Mouse (Mus musculus) MEL (cell line): ENCODE measurements at regions not wholly inside any gene's neighbourhood (a gene's known extent, or its start where the extent isn't known, plus 50 kb on each side); places are given as distances from the start of the nearest gene placed in this dataset.

ENCODE experiments used
- CTCF ChIP-seq, 3 experiments: IDR thresholded peaks in 2 of 3; conservative IDR thresholded peaks in 1 of 3; 2 replicates each; pipeline ENCODE4 v1.5.1; 2011 to 2012; ENCODE audit warnings: low read length in 3 of 3, low read depth in 2 of 3, mild to moderate bottlenecking in 2 of 3, improper control_type of control experiment in 1 of 3, inconsistent platforms in 1 of 3, mixed read lengths in 1 of 3, moderate library complexity in 1 of 3; ENCODE audit not compliant: control insufficient read depth in 1 of 3, insufficient read depth in 1 of 3, poor library complexity in 1 of 3, severe bottlenecking in 1 of 3
- ELF1 ChIP-seq: IDR thresholded peaks from 2 replicates; pipeline ENCODE4 v1.6.1; 2014; ENCODE audit warnings: low read depth, mild to moderate bottlenecking, inconsistent platforms, low read length, improper control_type of control experiment, moderate library complexity
- JUND ChIP-seq: IDR thresholded peaks from 2 replicates; pipeline ENCODE4 v1.6.1; 2011; ENCODE audit warnings: low read depth, mild to moderate bottlenecking, improper control_type of control experiment, low read length
- MAX ChIP-seq: IDR thresholded peaks from 2 replicates; pipeline ENCODE4 v1.6.1; 2011; ENCODE audit warnings: low read length, improper control_type of control experiment
- MXI1 ChIP-seq: IDR thresholded peaks from 2 replicates; pipeline ENCODE4 v1.6.1; 2011; ENCODE audit warnings: mild to moderate bottlenecking, low read depth, low read length, improper control_type of control experiment
- MYC ChIP-seq: IDR thresholded peaks from 2 replicates; pipeline ENCODE4 v1.6.1; 2011; ENCODE audit warnings: low read depth, mild to moderate bottlenecking, low read length, improper control_type of control experiment, moderate library complexity
- NELFE ChIP-seq: IDR thresholded peaks from 2 replicates; pipeline ENCODE4 v1.6.1; 2011; ENCODE audit warnings: low read depth, low read length, improper control_type of control experiment
- POLR2A ChIP-seq, 2 experiments: IDR thresholded peaks; 2 replicates each; pipeline ENCODE4 v1.6.1; 2011 to 2012; ENCODE audit warnings: low read length in 2 of 2, mild to moderate bottlenecking in 2 of 2, control low read depth in 1 of 2, improper control_type of control experiment in 1 of 2, low read depth in 1 of 2, moderate library complexity in 1 of 2; ENCODE audit not compliant: control insufficient read depth in 1 of 2, insufficient read depth in 1 of 2, poor library complexity in 1 of 2
- POLR2AphosphoS5 ChIP-seq: IDR thresholded peaks from 2 replicates; pipeline ENCODE4 v1.6.1; 2012; ENCODE audit warnings: low read depth, borderline replicate concordance, mild to moderate bottlenecking, inconsistent platforms, low read length, moderate library complexity, mixed read lengths
- RAD21 ChIP-seq: IDR thresholded peaks from 2 replicates; pipeline ENCODE4 v1.6.1; 2011; ENCODE audit warnings: mild to moderate bottlenecking, low read depth, low read length, improper control_type of control experiment
- SIN3A ChIP-seq: IDR thresholded peaks from 2 replicates; pipeline ENCODE4 v1.6.1; 2012; ENCODE audit warnings: low read length, improper control_type of control experiment, inconsistent platforms
- TCF12 ChIP-seq: IDR thresholded peaks from 2 replicates; pipeline ENCODE4 v1.6.1; 2014; ENCODE audit warnings: low read depth, mild to moderate bottlenecking, inconsistent platforms, low read length, improper control_type of control experiment, moderate library complexity
- UBTF ChIP-seq: IDR thresholded peaks from 2 replicates; pipeline ENCODE4 v1.6.1; 2012; ENCODE audit warnings: low read depth, mild to moderate bottlenecking, inconsistent platforms, low read length, improper control_type of control experiment, moderate library complexity, borderline replicate concordance; ENCODE audit not compliant: insufficient read depth
- ZKSCAN1 ChIP-seq: IDR thresholded peaks from 2 replicates; pipeline ENCODE4 v1.6.1; 2012; ENCODE audit warnings: low read depth, mild to moderate bottlenecking, inconsistent platforms, low read length, improper control_type of control experiment, moderate library complexity

GRCm38 (mm10) chr11:52522384-52522783, 126.2 kb downstream of the 9530068E07Rik start:
- TF ChIP-seq TCF12 = no peak
- no peak for TF ChIP-seq MYC
- TF ChIP-seq POLR2A (IDR thresholded peaks at IDR 0.05; ENCODE audit: control insufficient read depth in 1 of 2, insufficient read depth in 1 of 2, low read depth in 1 of 2, low read length in 2 of 2, poor library complexity in 1 of 2) = no peak
- no peak for TF ChIP-seq SIN3A
- TF ChIP-seq MAX = no peak
- no peak for TF ChIP-seq CTCF (IDR thresholded peaks at IDR 0.05 in 2 of 3, conservative IDR thresholded peaks at IDR 0.05 in 1 of 3; ENCODE audit: control insufficient read depth in 1 of 3, insufficient read depth in 1 of 3, low read depth in 2 of 3, low read length in 3 of 3, poor library complexity in 1 of 3, severe bottlenecking in 1 of 3)
- TF ChIP-seq POLR2AphosphoS5 = no peak
- no peak for TF ChIP-seq MXI1
- no peak for TF ChIP-seq ZKSCAN1
- TF ChIP-seq ELF1 = no peak
- no peak for TF ChIP-seq RAD21
- TF ChIP-seq NELFE = no peak
- TF ChIP-seq JUND = no peak
- no peak for TF ChIP-seq UBTF
